Mouse (Mus musculus) thymus, postnatal 14 days (tissue): ENCODE data around the gene Foxc2.

ENCODE experiments used
- DNase-seq: peaks from one replicate; pipeline ENCODE4 v3.0.0; 2021

The Foxc2 gene

DNA sequence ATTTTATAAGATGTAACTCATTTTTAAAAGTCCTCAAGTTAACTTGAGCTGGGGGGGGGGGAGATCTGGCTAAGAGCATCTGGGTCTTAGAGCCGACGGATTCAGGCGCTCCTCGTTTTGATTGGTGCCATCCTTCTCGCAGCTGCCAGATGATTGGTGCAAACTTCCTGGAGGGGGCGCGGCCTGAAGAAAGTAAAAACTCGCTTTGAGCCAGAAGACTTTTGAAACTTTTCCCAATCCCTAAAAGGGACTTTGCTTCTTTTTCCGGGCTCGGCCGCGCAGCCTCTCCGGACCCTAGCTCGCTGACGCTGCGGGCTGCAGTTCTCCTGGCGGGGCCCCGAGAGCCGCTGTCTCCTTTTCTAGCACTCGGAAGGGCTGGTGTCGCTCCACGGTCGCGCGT lies at the start of gene Foxc2:
Gene Foxc2, plus strand, starts transcription at position 224 of the 400 bp plus-strand sequence.
- DNase-seq: peak; percentile 76

DNA sequence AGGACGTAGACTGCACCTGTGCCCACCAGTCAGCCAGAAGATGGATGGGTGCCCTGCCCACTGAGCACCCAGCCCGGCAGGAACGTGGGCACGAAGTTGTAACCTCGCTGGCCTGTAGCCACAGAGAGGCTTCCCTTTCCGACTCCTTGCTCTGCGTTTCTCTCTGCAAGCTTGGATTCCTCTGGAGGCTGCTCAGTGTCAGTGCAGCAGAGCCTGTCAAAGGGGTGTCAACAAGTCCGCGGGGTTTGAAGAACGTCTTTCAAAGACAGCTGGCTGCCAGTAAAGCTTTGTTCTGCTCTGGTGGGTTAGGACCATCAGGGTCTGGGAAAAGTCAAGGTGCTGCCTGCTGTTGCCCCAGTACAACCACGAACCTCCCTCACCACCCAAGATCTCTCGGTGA lies 44.5 kb upstream of the Foxc2 start:
- no peak for DNase-seq

DNA sequence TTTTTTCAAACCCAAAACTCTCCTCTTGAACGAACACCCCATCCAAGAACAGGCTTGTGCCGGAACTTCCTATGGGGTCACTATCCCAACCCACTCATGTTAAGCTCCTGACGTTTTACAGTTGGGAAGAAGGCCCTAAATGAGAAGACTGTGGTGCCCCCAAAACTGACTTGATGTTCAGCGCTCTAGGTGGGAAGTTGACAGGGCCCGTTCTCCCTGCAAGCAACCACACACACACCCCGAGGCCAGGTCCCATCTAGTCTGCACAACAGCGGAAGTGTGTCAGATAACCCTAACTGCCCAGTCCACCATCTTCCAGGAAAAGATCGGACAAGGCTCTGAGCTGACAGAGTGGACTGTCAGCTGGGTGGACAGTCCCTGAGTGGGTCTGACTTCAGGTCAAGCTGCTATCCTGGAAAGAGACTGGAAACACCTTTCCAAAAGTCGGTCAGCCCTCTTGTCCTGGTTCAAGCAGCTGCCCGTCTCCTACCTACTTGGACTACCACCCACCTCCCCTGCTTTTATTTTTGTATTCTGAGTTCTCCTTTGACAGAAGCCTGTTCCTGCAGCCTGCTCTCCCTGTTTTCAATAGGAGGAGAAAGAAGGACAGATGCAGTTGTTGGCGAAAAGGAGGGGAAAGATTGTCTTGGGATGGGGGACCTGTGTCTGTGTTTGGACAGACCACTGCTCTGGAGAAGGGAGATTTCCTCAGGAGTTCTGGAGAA lies 43.4 kb upstream of the Foxc2 start:
- DNase-seq: no peak

DNA sequence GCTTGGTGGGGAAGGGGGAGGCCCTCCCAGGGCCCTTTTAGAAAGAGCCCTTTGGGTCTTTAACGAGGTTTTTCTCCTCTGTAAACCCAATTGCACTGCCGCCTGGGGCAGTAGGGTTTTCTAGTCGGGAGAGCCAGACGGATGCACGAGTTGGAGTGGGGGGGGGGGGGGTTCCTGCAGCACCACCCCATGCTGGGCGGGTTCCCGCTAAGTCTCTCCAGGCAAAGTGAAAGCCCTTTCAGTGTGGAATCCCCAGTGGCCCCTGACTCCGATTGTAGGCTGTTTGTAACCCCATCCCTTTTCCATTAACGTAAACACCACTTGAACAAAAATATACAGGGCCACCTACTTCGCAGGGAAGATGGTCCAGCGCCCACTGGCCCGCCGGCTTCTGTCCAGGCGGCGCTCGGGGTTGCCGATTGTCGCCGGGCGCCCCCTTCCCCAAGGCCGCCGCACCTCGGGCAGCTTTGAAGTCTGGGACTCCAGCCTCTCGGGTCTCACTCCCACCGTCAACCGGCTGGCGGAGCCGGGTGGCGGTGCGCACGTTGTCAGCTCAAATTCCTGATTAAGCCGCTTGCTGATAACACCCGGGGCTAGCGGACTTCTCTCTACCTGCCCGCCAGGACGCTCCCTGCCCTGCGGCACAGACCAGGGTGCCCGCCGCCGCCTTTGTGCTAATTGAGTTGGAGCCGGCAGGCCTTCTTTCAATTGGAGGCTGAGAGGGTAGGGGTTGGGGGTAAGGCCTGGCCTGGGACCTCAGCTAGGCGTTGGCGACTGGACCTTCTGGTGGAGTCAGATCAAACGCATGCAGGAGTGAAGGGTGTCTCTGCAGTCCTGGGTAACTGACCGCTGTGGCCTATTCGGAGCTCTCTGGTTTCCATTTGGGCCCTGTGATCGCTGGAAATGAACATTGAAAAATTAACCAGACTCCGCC lies 42.5 kb upstream of the Foxc2 start:
- no peak for DNase-seq

DNA sequence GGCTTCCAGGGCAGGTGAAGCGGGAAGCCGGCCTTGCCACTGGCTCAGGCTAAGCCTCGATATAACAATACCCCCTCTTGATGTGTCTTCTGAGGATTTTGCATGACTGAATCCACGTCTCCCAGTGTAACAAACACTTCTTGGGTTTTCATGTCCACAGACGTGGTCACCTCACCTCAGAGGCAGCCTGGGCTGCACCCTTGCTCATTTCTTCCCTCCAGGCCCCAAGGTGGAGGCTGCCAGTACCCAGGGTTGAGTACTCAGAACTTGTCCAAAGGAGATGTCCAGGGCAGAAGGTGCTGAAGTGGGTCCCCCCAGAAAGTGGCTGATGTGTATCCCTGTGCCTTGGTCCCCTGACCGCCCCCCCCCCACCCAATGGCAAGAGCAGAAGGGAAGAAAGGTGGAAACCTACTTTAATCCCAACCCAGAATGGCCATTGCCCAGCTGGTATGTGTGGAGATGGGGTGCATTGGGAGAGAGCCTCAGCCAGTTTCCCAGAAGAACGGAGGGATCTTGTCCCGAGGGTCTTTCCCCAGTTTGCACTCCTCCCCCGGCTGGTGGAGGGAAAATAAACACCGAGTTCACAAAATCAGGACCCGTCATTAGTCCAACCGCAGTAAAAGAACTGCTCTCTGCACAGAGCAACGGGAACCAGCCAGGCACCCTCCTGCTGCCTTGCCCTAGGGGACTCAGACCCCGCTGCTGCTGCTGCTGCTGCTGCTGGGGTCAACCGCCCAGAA lies 41.7 kb upstream of the Foxc2 start:
- DNase-seq: no peak

DNA sequence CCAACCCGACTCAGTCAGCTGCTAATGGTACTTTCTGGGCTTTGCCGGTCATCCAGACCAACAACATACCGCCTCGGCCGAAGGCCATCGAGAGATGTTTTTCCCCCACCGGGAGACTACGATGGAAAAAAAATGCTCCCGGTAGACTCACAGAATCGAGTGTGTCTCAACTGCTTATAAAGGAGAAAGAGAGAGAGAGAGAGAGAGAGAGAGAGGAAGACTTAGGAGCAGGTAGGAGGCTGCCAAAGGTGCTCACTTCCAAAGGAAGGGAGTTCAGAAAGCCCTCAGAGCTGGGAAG lies 41.2 kb upstream of the Foxc2 start:
- DNase-seq: no peak

DNA sequence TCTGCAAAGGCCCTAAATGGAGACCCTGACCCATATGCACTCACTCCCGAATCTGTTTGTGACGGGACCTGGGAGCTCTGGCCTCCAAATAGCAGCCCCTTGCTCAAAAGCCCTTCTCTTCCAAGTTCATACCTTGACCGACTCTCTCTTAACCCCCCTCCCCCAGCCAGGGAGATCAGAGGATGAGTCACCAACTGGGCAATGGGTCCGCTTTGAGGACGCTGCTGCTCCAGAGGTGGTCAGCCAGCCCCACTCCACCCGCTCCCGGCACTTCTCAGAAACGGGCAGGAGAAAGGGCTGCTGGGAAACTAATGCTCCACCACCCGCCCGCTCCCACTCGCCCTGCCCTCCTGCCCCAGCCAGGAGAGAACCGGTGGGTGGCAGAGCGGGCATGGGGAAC lies 40.0 kb upstream of the Foxc2 start:
- no peak for DNase-seq

DNA sequence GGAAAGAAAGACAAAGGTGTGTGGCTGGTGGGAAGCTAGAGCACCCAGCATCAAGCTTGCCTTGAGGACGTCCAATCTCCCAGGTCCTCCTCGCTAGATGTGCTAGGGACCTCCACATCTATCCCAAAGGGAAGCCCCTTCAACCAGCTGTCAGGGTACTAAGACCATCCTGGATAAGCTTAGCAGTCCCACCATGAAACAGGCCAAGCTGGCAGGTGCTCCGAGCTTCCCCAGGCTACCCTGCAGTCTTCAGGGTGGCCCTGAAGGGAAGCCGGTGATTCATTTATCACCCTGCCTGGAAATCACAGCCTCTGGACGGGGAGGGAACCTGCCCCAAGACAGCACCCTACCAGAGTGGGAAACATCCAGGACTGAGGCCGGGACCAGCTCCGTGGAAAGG lies 39.4 kb upstream of the Foxc2 start:
- DNase-seq: no peak

DNA sequence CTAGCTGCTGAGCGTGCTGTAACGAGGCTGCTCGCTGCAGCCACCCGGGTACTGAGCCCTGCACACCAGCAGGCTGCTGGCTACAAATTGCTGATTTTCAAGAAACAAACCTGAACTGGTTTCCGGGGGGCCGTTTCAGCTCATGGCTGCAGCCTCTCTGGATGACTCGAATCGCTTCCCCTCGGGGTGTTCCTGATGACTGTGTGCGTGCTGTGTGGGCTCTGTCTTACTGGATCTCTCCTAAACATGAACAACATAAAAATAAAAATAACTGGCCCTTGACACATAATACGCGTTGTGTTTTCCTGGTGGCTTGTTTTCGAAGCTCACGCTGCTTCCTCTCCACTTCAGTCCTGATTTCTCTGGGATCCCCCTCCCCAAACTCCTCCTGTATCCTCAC lies 37.2 kb upstream of the Foxc2 start:
- DNase-seq: no peak

DNA sequence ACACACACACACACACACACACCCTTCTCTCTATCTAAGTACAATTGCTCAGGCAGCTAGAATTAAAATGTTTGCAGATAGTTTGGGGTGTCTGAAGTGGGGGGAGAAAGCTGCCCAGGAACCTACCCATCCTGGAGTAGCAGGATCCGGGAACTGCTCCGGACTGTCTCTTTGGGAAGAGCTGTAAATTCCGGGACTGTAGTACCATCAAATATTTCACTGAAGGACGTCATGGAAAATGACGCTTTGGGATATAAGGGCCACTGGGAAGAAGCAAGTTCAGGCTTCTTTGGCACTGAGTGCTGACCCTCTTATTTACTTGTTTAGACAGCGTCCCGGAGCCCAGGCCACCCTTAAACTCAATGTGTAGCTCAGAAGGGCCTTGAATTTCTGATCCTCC lies 36.8 kb upstream of the Foxc2 start:
- DNase-seq: no peak

DNA sequence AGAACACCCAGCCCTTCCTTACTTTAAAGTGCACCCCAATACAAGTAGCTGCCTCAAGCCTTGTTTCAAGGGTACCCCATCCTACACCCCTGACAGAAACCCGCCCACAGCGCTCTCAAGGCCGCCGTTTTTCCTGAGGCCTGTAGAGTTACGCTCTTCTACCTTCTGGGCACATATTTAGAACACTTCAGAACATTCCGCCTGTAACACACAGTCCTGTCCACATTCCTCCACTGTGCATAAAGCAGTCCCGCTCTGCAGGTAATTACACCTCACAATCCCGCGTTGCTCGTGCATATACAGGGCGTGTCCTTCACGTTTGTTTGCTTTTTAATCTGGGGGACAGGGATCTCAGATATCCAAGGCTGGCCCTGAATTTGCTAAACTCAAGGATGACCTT lies 36.0 kb upstream of the Foxc2 start:
- no peak for DNase-seq

DNA sequence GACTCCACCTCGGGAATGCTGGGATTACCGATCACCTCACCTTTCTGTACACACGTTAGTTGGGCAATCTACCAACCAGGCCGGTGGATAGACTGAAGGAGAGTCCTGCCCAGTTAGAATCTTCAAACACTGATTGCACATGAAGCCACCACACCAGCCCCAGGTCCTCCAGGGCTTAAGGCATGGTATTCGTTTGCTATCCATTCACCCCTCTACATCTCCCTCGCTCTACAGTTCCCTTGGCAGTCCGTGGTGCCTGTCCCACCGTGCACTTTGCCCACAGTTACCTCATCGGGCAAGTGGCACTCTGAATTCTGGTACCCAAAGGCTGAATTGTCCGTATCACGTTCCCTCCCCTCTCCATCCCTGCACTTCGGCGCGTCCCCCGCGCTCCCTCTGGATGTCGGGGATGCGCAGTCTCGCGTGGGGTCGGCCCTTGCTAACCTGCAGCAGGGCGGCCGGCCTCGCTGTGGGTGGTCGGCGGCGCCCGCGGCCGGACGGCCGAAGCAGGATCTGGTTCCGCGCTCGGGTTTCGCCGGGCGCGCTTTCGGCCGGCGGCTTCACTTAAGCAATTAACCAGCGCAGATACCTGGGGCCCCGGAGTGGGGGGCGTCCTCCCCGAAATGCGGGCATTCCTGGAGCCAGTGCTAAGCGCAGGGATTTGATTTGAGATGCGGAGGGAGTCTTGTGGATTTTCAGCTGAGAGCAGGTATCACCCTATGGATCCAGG lies 35.4 kb upstream of the Foxc2 start:
- no peak for DNase-seq

DNA sequence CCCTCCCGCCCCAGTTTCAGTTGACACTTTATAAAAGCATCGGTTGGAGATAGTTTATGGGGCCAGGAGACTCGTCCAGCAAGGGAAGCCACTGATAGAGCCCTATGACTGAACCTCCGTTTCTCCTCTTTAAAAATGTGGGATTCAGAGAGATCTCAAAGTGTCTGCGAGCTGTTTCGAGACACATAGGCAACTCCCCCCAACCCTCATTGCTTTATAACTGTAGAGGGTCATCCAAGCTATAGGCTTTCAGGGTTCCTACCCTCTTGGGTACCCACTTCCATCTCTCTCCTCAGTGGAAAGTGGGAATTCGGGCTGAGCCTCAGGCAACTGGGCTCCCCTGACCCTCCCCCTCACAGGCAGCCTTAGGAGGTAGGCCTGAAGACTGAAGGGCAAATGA lies 34.6 kb upstream of the Foxc2 start:
- DNase-seq: no peak

DNA sequence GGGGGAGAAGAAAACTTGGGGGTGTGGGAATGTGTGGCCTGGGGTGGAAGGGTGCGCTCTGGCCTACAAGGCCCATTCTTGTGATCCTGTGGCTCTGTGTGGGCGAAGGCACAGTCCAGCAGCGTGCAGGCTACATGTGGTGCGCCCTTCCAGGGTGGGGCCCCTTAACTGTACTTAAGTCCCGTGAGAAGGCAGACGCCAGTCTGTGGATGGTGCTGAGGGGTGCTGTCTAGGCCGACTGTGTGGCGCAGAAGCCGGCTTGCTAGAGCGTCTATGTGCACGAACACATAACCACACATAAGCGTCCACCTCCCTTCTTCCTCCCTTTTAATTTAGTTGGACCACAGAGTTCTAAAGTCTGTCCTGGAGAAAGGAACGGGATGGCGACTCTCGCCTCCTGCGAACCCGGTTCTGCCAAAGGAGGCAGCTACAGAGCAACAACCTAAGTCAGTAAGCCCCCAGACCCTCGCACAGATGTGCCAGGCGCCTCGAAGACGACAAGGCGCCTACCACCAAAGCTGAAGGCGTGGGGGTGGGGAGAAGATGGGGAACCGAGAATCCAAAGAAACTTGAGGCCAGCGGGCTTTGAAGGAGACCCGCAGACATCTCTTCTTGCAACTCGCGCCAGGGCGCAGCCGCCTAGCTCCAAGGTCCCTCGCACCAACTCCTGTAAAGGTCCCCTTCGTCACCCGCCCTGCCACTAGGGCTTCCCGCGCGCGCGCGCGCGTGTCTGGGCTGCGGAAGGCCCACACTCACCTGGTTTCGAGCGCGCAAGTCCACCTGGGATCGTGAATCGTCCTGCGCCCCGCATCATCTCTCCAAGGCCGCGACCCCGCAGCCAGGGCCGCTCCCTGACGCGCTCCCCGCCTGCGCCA lies 33.5 kb upstream of the Foxc2 start:
- DNase-seq: no peak

DNA sequence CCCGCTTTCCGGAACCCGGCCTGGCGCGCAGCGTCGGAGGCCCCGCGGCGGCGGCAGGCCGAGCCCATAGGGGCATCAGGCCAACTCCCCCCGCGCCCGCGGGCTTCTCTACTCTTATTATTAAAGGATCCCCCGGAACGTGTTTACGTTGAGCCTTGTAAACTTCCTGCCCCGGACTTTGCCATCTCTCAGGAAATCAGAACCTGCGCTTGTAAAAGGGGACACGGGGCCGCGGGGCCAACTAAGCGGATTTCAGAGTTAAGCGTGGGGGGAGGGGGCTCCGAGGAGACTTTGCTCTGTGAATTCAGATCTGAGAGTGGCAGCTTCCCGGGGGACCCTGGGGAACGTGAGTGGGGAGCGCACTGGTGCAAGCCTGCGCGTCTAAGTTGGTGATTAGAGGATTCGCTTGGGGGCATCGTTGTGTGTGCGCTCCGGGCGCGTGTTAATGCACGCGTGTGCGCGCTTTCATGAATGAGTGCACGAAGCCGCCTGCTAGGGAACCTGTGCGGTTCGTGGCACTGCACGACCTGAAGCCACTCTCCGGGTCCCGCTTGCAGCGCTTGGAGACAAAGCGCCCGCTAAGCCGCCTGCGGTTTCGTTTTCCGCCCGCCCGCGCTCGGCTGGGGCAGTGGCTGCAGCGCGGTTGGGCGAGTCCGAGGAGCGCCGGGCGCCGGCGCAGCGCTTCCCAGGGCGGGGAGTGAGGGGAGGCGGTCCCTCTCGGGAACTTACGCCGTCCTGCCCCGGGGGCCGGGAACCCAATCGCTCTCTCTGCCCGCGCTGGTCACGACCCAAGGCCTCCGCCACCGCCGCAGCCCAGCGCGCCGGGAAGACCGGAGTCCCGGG lies 32.7 kb upstream of the Foxc2 start:
- DNase-seq: no peak

DNA sequence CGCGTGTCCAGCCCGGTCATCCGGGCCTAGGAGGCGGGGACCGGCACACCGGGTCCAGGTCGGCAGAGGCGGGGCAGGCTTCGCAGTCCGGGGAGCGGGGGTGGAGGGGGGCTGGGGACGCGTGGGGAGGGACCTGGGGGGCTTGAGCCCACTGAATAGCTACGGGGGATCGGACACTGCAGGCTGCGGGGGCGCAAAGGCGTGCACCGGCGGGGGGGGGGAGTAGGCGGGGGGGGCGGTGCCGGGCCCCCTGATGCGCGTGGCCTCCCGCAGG lies 32.1 kb upstream of the Foxc2 start:
- no peak for DNase-seq

DNA sequence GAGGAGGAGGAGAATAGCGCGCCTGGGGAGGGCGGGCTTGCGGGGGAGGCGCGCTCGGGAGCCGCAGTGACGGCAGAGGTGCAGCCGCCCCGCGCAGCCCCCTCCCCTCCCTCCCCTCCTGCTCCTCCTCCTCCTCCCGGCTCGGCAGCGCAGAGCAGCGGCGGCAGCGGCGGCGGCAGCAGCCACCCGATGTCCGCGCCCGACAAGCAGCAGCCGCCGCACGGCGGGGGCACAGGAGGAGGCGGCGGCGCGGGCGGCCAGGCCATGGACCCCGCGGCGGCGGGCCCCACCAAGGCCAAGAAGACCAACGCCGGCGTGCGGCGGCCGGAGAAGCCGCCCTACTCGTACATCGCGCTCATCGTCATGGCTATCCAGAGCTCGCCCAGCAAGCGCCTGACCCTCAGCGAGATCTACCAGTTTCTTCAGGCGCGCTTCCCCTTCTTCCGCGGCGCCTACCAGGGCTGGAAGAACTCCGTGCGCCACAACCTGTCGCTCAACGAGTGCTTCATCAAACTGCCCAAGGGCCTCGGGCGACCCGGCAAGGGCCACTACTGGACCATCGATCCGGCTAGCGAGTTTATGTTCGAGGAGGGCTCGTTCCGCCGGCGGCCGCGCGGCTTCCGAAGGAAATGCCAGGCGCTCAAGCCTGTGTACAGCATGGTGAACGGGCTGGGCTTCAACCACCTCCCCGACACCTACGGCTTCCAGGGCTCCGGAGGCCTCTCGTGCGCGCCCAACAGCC lies 31.6 kb upstream of the Foxc2 start, which contains the start of gene Foxf1:
Gene Foxf1, plus strand, starts transcription at position 177 of the 742 bp plus-strand sequence.
- DNase-seq: no peak

DNA sequence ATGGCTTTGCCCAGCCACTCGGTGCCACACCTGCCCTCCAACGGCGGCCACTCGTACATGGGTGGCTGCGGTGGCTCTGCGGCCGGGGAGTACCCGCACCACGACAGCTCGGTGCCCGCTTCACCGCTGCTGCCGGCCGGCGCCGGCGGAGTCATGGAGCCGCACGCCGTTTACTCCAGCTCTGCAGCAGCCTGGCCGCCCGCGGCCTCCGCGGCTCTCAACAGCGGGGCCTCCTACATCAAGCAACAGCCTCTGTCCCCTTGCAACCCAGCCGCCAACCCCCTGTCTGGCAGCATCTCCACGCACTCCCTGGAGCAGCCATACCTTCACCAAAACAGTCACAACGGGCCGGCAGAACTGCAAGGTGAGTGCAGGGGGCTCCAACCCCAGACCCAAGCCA lies 31.0 kb upstream of the Foxc2 start:
- DNase-seq: no peak

DNA sequence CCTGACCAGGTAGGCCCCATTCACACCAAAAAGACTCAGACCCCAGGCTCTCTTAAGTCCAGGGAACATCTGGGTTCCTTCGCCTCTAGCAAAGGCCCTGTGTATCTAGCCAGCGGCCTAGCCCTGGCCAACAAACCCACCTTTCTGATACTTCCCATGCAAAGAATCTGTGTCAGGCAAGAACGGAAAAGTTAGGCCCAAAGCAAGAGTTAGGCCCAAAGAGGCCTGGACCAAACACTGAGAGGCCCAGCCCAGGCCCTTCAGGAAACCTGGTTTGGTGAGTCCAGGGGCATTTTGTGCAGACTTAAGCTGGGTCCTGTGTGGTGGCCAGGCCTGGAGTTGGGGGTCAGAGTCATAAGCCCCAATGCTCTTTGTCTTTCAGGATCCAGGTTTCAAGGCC lies 30.4 kb upstream of the Foxc2 start:
- DNase-seq: no peak
